In genomic region chr6:40626111-40626510, GRCm38 (mm10) we compare ENCODE assay signal across 21 mouse cellular contexts. TPM values are rescaled to one million over a fixed set of nuclear protein-coding genes. Genes with fewer than 3 reads are reported as not detected.
DNase-seq lines count a peak whose midpoint lies in the region; ATAC-seq and TF ChIP-seq lines count a peak whose summit lies in the region.
"Had no signal": no experiment of that assay in that cellular context is flagged by ENCODE, and none has a peak within 500 bp of the region (broad histone marks: within the 10 kb centered on the region; RNA-seq: fewer than 3 reads in every experiment).

No protein-coding gene starts in this region.

- TF ChIP-seq EP300 in stomach, postnatal 0 days (optimal IDR thresholded peaks at IDR 0.05): no peak

- no peak for DNase-seq in stomach, postnatal 0 days (ENCODE audit: low spot score)
- no peak for DNase-seq in urinary bladder, postnatal 4 days (ENCODE audit: low spot score in 2 of 2)
- DNase-seq: adrenal gland, postnatal 14 days; cerebellum, adult 18-20 months; cerebellum, adult 9-11 months; forebrain, postnatal 0 days; gastrocnemius, postnatal 14 days; heart, postnatal 36 days had no signal

- H3K4me2 ChIP-seq in kidney, embryonic 16.5 days (replicated peaks; ENCODE audit: low read depth, low read length): no peak overlapping the region
- H3K4me2 ChIP-seq in kidney, embryonic 15.5 days: no peak overlapping the region
- no peak overlapping the region for H3K4me2 ChIP-seq in stomach, embryonic 16.5 days (ENCODE audit: low read depth, low read length)
- no peak overlapping the region for H3K4me2 ChIP-seq in stomach, postnatal 0 days (replicated peaks; ENCODE audit: low read depth)
- no peak overlapping the region for H3K4me2 ChIP-seq in intestine, postnatal 0 days (replicated peaks; ENCODE audit: low read depth)
- H3K4me2 ChIP-seq: forebrain, embryonic 13.5 days; heart, embryonic 13.5 days; hindbrain, embryonic 15.5 days had no signal

- no peaks in the 10 kb centered on the region for H3K36me3 ChIP-seq in kidney, embryonic 16.5 days (ENCODE audit: insufficient read depth, low read length)
- H3K36me3 ChIP-seq in kidney, embryonic 15.5 days: no peaks in the 10 kb centered on the region
- no peaks in the 10 kb centered on the region for H3K36me3 ChIP-seq in stomach, embryonic 16.5 days (ENCODE audit: control insufficient read depth, insufficient read depth, low read length)
- H3K36me3 ChIP-seq in stomach, postnatal 0 days (ENCODE audit: control insufficient read depth, insufficient read depth, low read length): no peaks in the 10 kb centered on the region
- no peaks in the 10 kb centered on the region for H3K36me3 ChIP-seq in intestine, postnatal 0 days (ENCODE audit: control insufficient read depth, insufficient read depth)
- H3K36me3 ChIP-seq: embryonic facial prominence, embryonic 10.5 days; heart, embryonic 13.5 days; hindbrain, embryonic 15.5 days had no signal

- peak; percentile 31; the same call in 1 of the 2 replicates for ATAC-seq in kidney, embryonic 16.5 days (ENCODE audit: low FRiP score, low TSS enrichment)
- no peak for ATAC-seq in kidney, embryonic 15.5 days (replicated peaks; ENCODE audit: low FRiP score)
- ATAC-seq in stomach, embryonic 16.5 days (ENCODE audit: insufficient read depth, low FRiP score): peak; percentile 40; the same call in 1 of the 2 replicates
- no peak for ATAC-seq in stomach, postnatal 0 days (ENCODE audit: low FRiP score, low TSS enrichment)
- ATAC-seq in intestine, postnatal 0 days: peak; percentile 73
- no peak for ATAC-seq in cerebellum, adult (ENCODE audit: insufficient number of reproducible peaks, low FRiP score, low TSS enrichment)
- ATAC-seq: forebrain, embryonic 13.5 days; forebrain, postnatal 0 days had no signal

- 19% methylated on average over 1 of the region's 1 CpGs for WGBS in kidney, embryonic 16.5 days
- WGBS in kidney, embryonic 15.5 days: 34% methylated on average over 1 of the region's 1 CpGs
- 48% methylated on average over 1 of the region's 1 CpGs for WGBS in stomach, embryonic 16.5 days
- 33% methylated on average over 1 of the region's 1 CpGs for WGBS in stomach, postnatal 0 days
- WGBS in intestine, postnatal 0 days: 11% methylated on average over 1 of the region's 1 CpGs

- H3K4me1 ChIP-seq in kidney, embryonic 16.5 days (ENCODE audit: insufficient read depth, low read length): no peaks in the 10 kb centered on the region
- H3K4me1 ChIP-seq in kidney, embryonic 15.5 days: no peaks in the 10 kb centered on the region
- H3K4me1 ChIP-seq in stomach, embryonic 16.5 days (ENCODE audit: control insufficient read depth, insufficient read depth, low read length): no peaks in the 10 kb centered on the region
- H3K4me1 ChIP-seq in stomach, postnatal 0 days (replicated peaks; ENCODE audit: control insufficient read depth, insufficient read depth): no peaks in the 10 kb centered on the region
- 0 out of 2 replicates have a peak, but pooled peaks cover 3% of the 10 kb centered on the region for H3K4me1 ChIP-seq in intestine, postnatal 0 days (replicated peaks; ENCODE audit: control insufficient read depth, insufficient read depth, low read length)
- H3K4me1 ChIP-seq: embryonic facial prominence, embryonic 10.5 days; forebrain, embryonic 13.5 days; heart, embryonic 13.5 days; hindbrain, embryonic 15.5 days had no signal

- no peaks in the 10 kb centered on the region for H3K27me3 ChIP-seq in kidney, embryonic 16.5 days (ENCODE audit: insufficient read depth, low read length)
- H3K27me3 ChIP-seq in kidney, embryonic 15.5 days: no peaks in the 10 kb centered on the region
- no peaks in the 10 kb centered on the region for H3K27me3 ChIP-seq in stomach, embryonic 16.5 days (ENCODE audit: control insufficient read depth, insufficient read depth, low read length)
- H3K27me3 ChIP-seq in stomach, postnatal 0 days (ENCODE audit: control insufficient read depth, insufficient read depth, low read length): no peaks in the 10 kb centered on the region
- no peaks in the 10 kb centered on the region for H3K27me3 ChIP-seq in intestine, postnatal 0 days (replicated peaks; ENCODE audit: control insufficient read depth, insufficient read depth, low read length)
- H3K27me3 ChIP-seq: forebrain, embryonic 13.5 days; heart, embryonic 13.5 days; hindbrain, embryonic 15.5 days had no signal

- no peaks in the 10 kb centered on the region for H3K9me3 ChIP-seq in kidney, embryonic 16.5 days (ENCODE audit: low read length)
- no peaks in the 10 kb centered on the region for H3K9me3 ChIP-seq in kidney, embryonic 15.5 days (replicated peaks)
- no peaks in the 10 kb centered on the region for H3K9me3 ChIP-seq in stomach, embryonic 16.5 days (replicated peaks; ENCODE audit: control insufficient read depth, low read length)
- H3K9me3 ChIP-seq in stomach, postnatal 0 days (ENCODE audit: control insufficient read depth, low read length): no peaks in the 10 kb centered on the region
- H3K9me3 ChIP-seq in intestine, postnatal 0 days (ENCODE audit: control insufficient read depth): no peaks in the 10 kb centered on the region
- H3K9me3 ChIP-seq: embryonic facial prominence, embryonic 10.5 days; forebrain, embryonic 13.5 days; heart, embryonic 13.5 days; hindbrain, embryonic 15.5 days had no signal

- H3K9ac ChIP-seq in kidney, embryonic 16.5 days (replicated peaks; ENCODE audit: low read length): no peak overlapping the region
- no peak overlapping the region for H3K9ac ChIP-seq in kidney, embryonic 15.5 days
- no peak overlapping the region for H3K9ac ChIP-seq in stomach, embryonic 16.5 days (ENCODE audit: low read length)
- no peak overlapping the region for H3K9ac ChIP-seq in stomach, postnatal 0 days (ENCODE audit: low read length)
- H3K9ac ChIP-seq in intestine, postnatal 0 days (ENCODE audit: low read depth, low read length): no peak overlapping the region
- H3K9ac ChIP-seq: forebrain, embryonic 13.5 days; forebrain, postnatal 0 days; heart, embryonic 13.5 days; hindbrain, embryonic 15.5 days had no signal

- no peak overlapping the region for H3K27ac ChIP-seq in kidney, embryonic 16.5 days (ENCODE audit: low read length)
- H3K27ac ChIP-seq in kidney, embryonic 15.5 days: no peak overlapping the region
- H3K27ac ChIP-seq in stomach, embryonic 16.5 days (ENCODE audit: low read length): no peak overlapping the region
- no peak overlapping the region for H3K27ac ChIP-seq in stomach, postnatal 0 days (replicated peaks)
- 0 out of 2 replicates have a peak overlapping the region, but pooled peaks have one; percentile 7 for H3K27ac ChIP-seq in intestine, postnatal 0 days (ENCODE audit: low read depth, low read length)
- H3K27ac ChIP-seq: embryonic facial prominence, embryonic 10.5 days; forebrain, embryonic 13.5 days; heart, embryonic 13.5 days; hindbrain, embryonic 15.5 days had no signal

- H3K4me3 ChIP-seq in kidney, embryonic 16.5 days (ENCODE audit: low read length): no peak overlapping the region
- no peak overlapping the region for H3K4me3 ChIP-seq in kidney, embryonic 15.5 days (replicated peaks)
- no peak overlapping the region for H3K4me3 ChIP-seq in stomach, embryonic 16.5 days (replicated peaks; ENCODE audit: low read length)
- no peak overlapping the region for H3K4me3 ChIP-seq in stomach, postnatal 0 days (ENCODE audit: low read depth, low read length)
- no peak overlapping the region for H3K4me3 ChIP-seq in intestine, postnatal 0 days (ENCODE audit: low read depth, low read length)
- H3K4me3 ChIP-seq: embryonic facial prominence, embryonic 10.5 days; forebrain, embryonic 13.5 days; heart, embryonic 13.5 days; hindbrain, embryonic 15.5 days had no signal

- no peak for TF ChIP-seq CTCF in stomach, postnatal 0 days (IDR thresholded peaks at IDR 0.05; ENCODE audit: low read depth)
- no peak for TF ChIP-seq CTCF in intestine, postnatal 0 days (IDR thresholded peaks at IDR 0.05; ENCODE audit: low read depth)

RNA-seq across cellular contexts. Expression of gene Mgam, which starts 2.5 kb away (rescaled TPM):
- 0.80 and 1.2 TPM in 2 replicates for polyA plus RNA-seq in kidney, embryonic 16.5 days (2015; fragmentation: Nextera tagmentation; extraction: Ambion mirVana)
- polyA plus RNA-seq in kidney, embryonic 15.5 days (2015; fragmentation: Nextera tagmentation; extraction: Ambion mirVana): 0.71 and 1.7 TPM in 2 replicates
- polyA plus RNA-seq in stomach, embryonic 16.5 days (2015; fragmentation: Nextera tagmentation; extraction: Ambion mirVana): 3.0 and 3.9 TPM in 2 replicates
- 0.06 and 0.11 TPM in 2 replicates for polyA plus RNA-seq in stomach, postnatal 0 days (2015; fragmentation: Nextera tagmentation; extraction: Ambion mirVana)
- 38.9 and 52.2 TPM in 2 replicates for polyA plus RNA-seq in intestine, postnatal 0 days (2015; fragmentation: Nextera tagmentation; extraction: Ambion mirVana)
- polyA plus RNA-seq: hindbrain, embryonic 11.5 days had no signal

RNA-seq across cellular contexts. Expression of gene Tas2r138, which starts 13.0 kb away (rescaled TPM):
- not detected in 2 replicates for polyA plus RNA-seq in kidney, embryonic 16.5 days (2015; fragmentation: Nextera tagmentation; extraction: Ambion mirVana)
- polyA plus RNA-seq in kidney, embryonic 15.5 days (2015; fragmentation: Nextera tagmentation; extraction: Ambion mirVana): not detected in 2 replicates
- not detected in 2 replicates for polyA plus RNA-seq in stomach, embryonic 16.5 days (2015; fragmentation: Nextera tagmentation; extraction: Ambion mirVana)
- not detected in 2 replicates for polyA plus RNA-seq in stomach, postnatal 0 days (2015; fragmentation: Nextera tagmentation; extraction: Ambion mirVana)
- not detected in 2 replicates for polyA plus RNA-seq in intestine, postnatal 0 days (2015; fragmentation: Nextera tagmentation; extraction: Ambion mirVana)
- polyA plus RNA-seq: C2C12; embryonic facial prominence, embryonic 10.5 days; embryonic facial prominence, embryonic 14.5 days; forebrain, embryonic 13.5 days; forebrain, postnatal 0 days; heart, embryonic 13.5 days; heart, postnatal 0 days; hindbrain, embryonic 11.5 days; hindbrain, embryonic 15.5 days had no signal

RNA-seq across cellular contexts. Expression of gene Clec5a, which starts 40.5 kb away (rescaled TPM):
- 0.30 and 0.31 TPM in 2 replicates for polyA plus RNA-seq in kidney, embryonic 16.5 days (2015; fragmentation: Nextera tagmentation; extraction: Ambion mirVana)
- polyA plus RNA-seq in kidney, embryonic 15.5 days (2015; fragmentation: Nextera tagmentation; extraction: Ambion mirVana): 0.84 and 1.1 TPM in 2 replicates
- 1.8 and 2.8 TPM in 2 replicates for polyA plus RNA-seq in stomach, embryonic 16.5 days (2015; fragmentation: Nextera tagmentation; extraction: Ambion mirVana)
- polyA plus RNA-seq in stomach, postnatal 0 days (2015; fragmentation: Nextera tagmentation; extraction: Ambion mirVana): 1.1 and 1.2 TPM in 2 replicates
- 0.77 and 1.1 TPM in 2 replicates for polyA plus RNA-seq in intestine, postnatal 0 days (2015; fragmentation: Nextera tagmentation; extraction: Ambion mirVana)
- polyA plus RNA-seq: C2C12 had no signal

RNA-seq across cellular contexts. Expression of gene Olfr460, which starts 56.8 kb away (rescaled TPM):
- not detected in 2 replicates for polyA plus RNA-seq in kidney, embryonic 16.5 days (2015; fragmentation: Nextera tagmentation; extraction: Ambion mirVana)
- polyA plus RNA-seq in kidney, embryonic 15.5 days (2015; fragmentation: Nextera tagmentation; extraction: Ambion mirVana): not detected in 2 replicates
- polyA plus RNA-seq in stomach, embryonic 16.5 days (2015; fragmentation: Nextera tagmentation; extraction: Ambion mirVana): not detected in 2 replicates
- not detected in 2 replicates for polyA plus RNA-seq in stomach, postnatal 0 days (2015; fragmentation: Nextera tagmentation; extraction: Ambion mirVana)
- not detected in 2 replicates for polyA plus RNA-seq in intestine, postnatal 0 days (2015; fragmentation: Nextera tagmentation; extraction: Ambion mirVana)
- polyA plus RNA-seq: C2C12; embryonic facial prominence, embryonic 10.5 days; forebrain, embryonic 13.5 days; forebrain, postnatal 0 days; heart, embryonic 13.5 days; heart, postnatal 0 days; hindbrain, embryonic 11.5 days; hindbrain, embryonic 15.5 days had no signal

Comparison
In these comparisons a context has a peak if more than half of its experiments do, and no peak if none do; other contexts are left out.
1. ATAC-seq: peak in kidney, embryonic 16.5 days (single experiment), stomach, embryonic 16.5 days (single experiment) and intestine, postnatal 0 days (single experiment); none in kidney, embryonic 15.5 days (single experiment), stomach, postnatal 0 days (single experiment) and cerebellum, adult (single experiment).